Mouse (Mus musculus): ENCODE results near the gene Sc5d.

DNA sequence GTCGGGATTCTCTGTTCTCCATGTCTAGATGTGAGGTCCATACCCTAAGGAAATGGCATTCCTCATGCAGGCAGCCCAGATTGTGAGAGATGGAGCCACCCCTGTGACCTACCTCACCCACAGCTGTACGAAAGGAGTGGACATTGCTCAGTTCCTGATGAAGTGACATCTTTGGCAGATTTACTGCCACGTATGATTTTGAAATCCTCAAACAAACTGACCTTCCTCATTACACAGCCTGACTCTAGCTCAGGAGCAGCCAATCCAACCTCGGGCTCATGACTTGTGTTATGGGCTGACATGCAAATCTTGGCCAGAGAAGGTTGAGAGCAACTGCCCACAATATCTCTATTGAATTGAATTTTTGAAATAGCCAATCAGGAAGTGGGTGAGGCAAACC lies 15.6 kb upstream of the Sc5d start:
- TF ChIP-seq CTCF (IDR thresholded peaks at IDR 0.05; ENCODE audit: low read depth) (no peak), EP300 (IDR thresholded peaks at IDR 0.05; ENCODE audit: low read depth) (peak; percentile 71)

Data from liver, postnatal 0 days (tissue).